Mouse (Mus musculus) lung, embryonic 15.5 days (tissue): Measurements from ENCODE around the gene Bbs1. TPM values are rescaled to one million over a fixed set of nuclear protein-coding genes. Genes with fewer than 3 reads are reported as not detected.
"Not testable (repeated sequence)": the region's sequence is repeated elsewhere in the genome, so short reads cannot be mapped to it uniquely, and the experiment has no call there.

Experiments
- ATAC-seq: fragments of 200-750 bp; cut with Nextera tagmentation; 2 replicates; pipeline ENCODE4 v1.8.0; 2017; ENCODE audit warnings: moderate number of reproducible peaks, borderline replicate concordance; ENCODE audit not compliant: low FRiP score, low TSS enrichment; ENCODE audit errors: extremely low read depth
- H3K27ac ChIP-seq: fragments of 300-500 bp; sonication (generic); 2 replicates; pipeline ENCODE4 v1.5.1; 2015; ENCODE audit warnings: moderate library complexity, mild to moderate bottlenecking, inconsistent platforms
- H3K27me3 ChIP-seq: fragments of 300-500 bp; sonication (generic); 2 replicates; pipeline ENCODE4 v1.6.1; 2015; ENCODE audit warnings: inconsistent platforms
- H3K36me3 ChIP-seq: fragments of 300-500 bp; sonication (generic); 2 replicates; pipeline ENCODE4 v1.6.1; 2015; ENCODE audit warnings: inconsistent platforms
- H3K4me1 ChIP-seq: fragments of 300-500 bp; sonication (generic); 2 replicates; pipeline ENCODE4 v1.6.1; 2015; ENCODE audit warnings: inconsistent platforms
- H3K4me2 ChIP-seq: fragments of 300-500 bp; sonication (generic); 2 replicates; pipeline ENCODE4 v1.6.1; 2015; ENCODE audit warnings: inconsistent platforms, mild to moderate bottlenecking, moderate library complexity
- H3K4me3 ChIP-seq: fragments of 300-500 bp; sonication (generic); 2 replicates; pipeline ENCODE4 v1.5.1; 2015; ENCODE audit warnings: mild to moderate bottlenecking, inconsistent platforms
- H3K9ac ChIP-seq: fragments of 300-500 bp; sonication (generic); 2 replicates; pipeline ENCODE4 v1.6.1; 2015; ENCODE audit warnings: inconsistent platforms
- H3K9me3 ChIP-seq: fragments of 300-500 bp; sonication (generic); 2 replicates; pipeline ENCODE4 v1.6.1; 2016; ENCODE audit warnings: inconsistent platforms
- WGBS: fragments of 180-500 bp; shearing (Covaris S2); methylation state at CpG from one replicate; pipeline ENCODE4 v1.1.7; 2015; 5-methylcytosine and 5-hydroxymethylcytosine counted together
- polyA plus RNA-seq: library from polyadenylated mRNA; unstranded; fragments of >200 nt; fragmentation: Nextera tagmentation; extraction: Ambion mirVana; gene quantifications from 2 replicates; pipeline ENCODE4 v1.2.1, GENCODE M21; 2015

Gene Bbs1
- polyA plus RNA-seq, result 5.7 and 6.3 TPM in 2 replicates

DNA sequence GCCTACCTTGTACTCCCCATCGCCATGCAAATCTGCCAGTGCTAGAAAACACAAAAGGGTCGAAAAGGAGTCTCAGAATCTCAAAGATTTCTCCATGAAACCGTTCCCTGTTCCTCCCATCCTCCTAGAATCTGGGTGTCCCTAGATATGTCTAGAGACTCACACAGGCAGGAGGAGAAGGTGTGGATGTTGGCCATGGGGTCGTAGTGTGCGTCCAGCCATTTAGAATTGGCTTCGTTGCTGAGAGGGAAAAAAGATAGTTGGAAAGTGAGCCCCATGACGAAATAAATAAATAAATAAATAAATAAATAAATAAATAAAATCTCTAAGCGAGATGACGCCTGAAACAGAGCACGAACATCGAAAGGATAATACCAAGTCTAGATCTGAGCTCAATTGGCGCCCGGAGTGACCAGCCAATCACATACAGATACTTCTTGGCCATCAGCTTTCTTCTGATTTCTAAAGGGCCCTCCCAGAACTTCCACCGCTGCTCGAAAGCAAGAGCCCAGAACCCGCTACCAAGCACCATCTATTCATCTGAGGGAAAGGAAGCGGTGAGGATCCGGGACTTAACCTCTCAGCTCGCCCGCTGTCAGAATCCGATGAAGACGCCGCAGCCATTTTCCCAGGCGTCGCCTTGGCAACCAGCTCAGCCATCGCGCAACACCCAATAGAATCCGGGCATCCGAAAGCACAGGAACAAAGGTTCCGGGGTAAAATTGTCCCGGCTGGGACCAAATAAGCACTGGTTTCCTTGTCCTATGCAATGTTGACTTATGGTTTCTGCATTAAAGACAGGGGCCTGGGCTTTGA, at the start of gene Bbs1:
Gene Bbs1, minus strand, starts transcription at position 650 of the 816 bp plus-strand sequence.
- Histone ChIP-seq H3K36me3 (peaks cover 34% of the 10 kb centered on the region), H3K27ac (no peak within 1 kb of the TSS), H3K27me3 (no peaks in the 10 kb centered on the region), H3K4me1 (peaks cover 9% of the 10 kb centered on the region), H3K4me2 (peak within 1 kb of the TSS; percentile 76), H3K4me3 (peak within 1 kb of the TSS; percentile 75), H3K9ac (peak within 1 kb of the TSS; percentile 54), H3K9me3 (no peaks in the 10 kb centered on the region)
- WGBS, result 8% methylated on average over 31 of the region's 31 CpGs
- ATAC-seq, result 0 out of 2 replicates have a peak, but pooled peaks have one; percentile 34

DNA sequence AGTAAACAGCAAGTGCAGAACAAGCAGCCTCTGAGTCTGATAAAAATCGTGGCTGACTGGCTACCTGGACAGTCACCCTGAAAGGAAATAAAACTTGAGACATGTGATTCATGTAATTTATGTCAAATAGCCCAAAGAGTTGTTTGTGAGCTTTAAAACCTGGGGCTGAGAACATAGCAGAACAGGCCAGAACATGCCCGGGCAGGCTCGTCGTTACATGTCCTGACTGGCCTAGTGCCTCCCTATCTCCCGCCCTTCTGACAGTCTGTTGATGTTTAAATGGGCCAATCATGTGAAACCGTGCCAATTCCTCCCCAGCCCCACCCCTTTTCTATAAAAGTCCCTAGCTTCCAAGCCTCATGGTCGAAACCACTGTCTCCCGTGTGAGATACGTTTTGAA, 42.2 kb upstream of the Bbs1 start:
- ATAC-seq, H3K4me2 ChIP-seq, H3K4me1 ChIP-seq, H3K9me3 ChIP-seq, H3K9ac ChIP-seq, H3K4me3 ChIP-seq, H3K27ac ChIP-seq, H3K36me3 ChIP-seq, H3K27me3 ChIP-seq: not testable (repeated sequence)
- 77% methylated on average over 9 of the region's 9 CpGs for WGBS

DNA sequence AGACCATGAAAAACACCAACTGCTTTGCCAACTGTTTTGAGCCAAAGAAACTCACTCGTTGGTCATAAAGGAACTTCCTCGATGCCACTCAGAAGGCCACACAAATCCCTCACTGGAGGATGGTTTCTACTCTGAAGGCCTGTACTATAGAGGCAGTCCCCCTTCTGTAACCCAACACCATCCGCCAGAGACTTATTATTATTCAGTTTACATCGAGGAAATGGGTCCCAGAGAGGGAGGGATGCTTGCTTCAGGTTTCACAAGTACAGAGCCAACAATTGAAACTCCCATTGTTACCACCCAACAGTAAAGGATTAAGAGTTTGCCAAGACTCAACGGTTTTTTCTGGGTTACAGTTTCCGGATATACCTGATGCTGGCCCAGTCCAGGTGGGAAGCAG, 39.1 kb upstream of the Bbs1 start:
- Histone ChIP-seq H3K9me3 (no peaks in the 10 kb centered on the region), H3K4me2 (no peak overlapping the region), H3K36me3 (no peaks in the 10 kb centered on the region), H3K9ac (no peak overlapping the region), H3K27me3 (peaks cover 11% of the 10 kb centered on the region; the same call in 1 of the 2 replicates), H3K4me3 (no peak overlapping the region), H3K4me1 (peaks cover 9% of the 10 kb centered on the region), H3K27ac (no peak overlapping the region)
- ATAC-seq, result no peak
- 45% methylated on average over 6 of the region's 6 CpGs for WGBS

GRCm38 (mm10) chr19:4943253-4943588, 36.8 kb upstream of the Bbs1 start:
- peaks cover 9% of the 10 kb centered on the region for H3K4me1 ChIP-seq
- H3K27ac ChIP-seq, result no peak overlapping the region
- no peaks in the 10 kb centered on the region for H3K36me3 ChIP-seq
- WGBS, result 5% methylated on average over 13 of the region's 13 CpGs
- peak overlapping the region; percentile 78 for H3K4me3 ChIP-seq
- H3K27me3 ChIP-seq, result peaks cover 12% of the 10 kb centered on the region; the same call in 1 of the 2 replicates
- H3K9ac ChIP-seq, result peak overlapping the region; percentile 58; the same call in 1 of the 2 replicates
- peak overlapping the region; percentile 99 for H3K4me2 ChIP-seq
- ATAC-seq, result peak; percentile 28; the same call in 1 of the 2 replicates
- H3K9me3 ChIP-seq, result no peaks in the 10 kb centered on the region

DNA sequence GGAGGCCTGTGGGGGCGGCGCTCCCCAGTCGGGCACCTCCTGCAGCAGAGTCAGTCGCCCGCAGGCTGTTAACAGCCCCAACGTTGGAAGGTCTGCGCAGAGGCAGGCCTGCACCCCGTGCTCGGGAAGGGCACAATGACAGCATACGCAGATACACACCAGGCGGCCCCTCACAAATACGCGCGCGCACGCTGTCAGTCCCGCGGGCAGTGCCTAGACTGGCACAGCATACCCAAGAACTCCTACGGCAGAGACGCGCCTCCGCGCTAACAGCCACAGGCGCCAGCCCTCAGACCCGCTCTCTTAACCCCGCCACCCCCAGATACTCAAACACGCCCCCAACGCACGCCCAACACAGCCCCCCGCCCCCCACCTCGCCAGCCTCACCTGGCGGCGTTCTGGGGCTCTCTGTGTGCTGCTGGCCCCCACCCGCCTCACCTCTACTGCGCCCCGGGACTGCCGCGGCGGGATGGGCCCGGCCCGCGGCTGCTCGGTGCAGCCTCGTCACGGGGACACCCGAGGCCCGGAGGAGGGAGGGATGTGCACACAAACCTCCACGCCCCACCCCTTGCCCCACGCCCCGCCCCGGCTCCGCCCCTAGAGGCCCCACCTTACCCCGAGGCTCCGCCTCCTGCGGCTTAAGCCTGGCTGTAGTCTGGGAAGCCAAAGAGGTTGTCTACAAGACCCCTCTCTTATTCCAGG, 36.3 kb upstream of the Bbs1 start, which contains the start of gene Peli3:
Gene Peli3, minus strand, starts transcription at position 577 of the 702 bp plus-strand sequence.
- Histone ChIP-seq H3K27ac (no peak within 1 kb of the TSS), H3K4me2 (peak within 1 kb of the TSS; percentile 99), H3K9ac (peak within 1 kb of the TSS; percentile 58), H3K4me3 (peak within 1 kb of the TSS; percentile 78), H3K4me1 (peaks cover 9% of the 10 kb centered on the region), H3K36me3 (no peaks in the 10 kb centered on the region), H3K9me3 (no peaks in the 10 kb centered on the region), H3K27me3 (peaks cover 12% of the 10 kb centered on the region; the same call in 1 of the 2 replicates)
- WGBS, result under 1% methylated on average over 55 of the region's 55 CpGs
- peak; percentile 97 for ATAC-seq

DNA sequence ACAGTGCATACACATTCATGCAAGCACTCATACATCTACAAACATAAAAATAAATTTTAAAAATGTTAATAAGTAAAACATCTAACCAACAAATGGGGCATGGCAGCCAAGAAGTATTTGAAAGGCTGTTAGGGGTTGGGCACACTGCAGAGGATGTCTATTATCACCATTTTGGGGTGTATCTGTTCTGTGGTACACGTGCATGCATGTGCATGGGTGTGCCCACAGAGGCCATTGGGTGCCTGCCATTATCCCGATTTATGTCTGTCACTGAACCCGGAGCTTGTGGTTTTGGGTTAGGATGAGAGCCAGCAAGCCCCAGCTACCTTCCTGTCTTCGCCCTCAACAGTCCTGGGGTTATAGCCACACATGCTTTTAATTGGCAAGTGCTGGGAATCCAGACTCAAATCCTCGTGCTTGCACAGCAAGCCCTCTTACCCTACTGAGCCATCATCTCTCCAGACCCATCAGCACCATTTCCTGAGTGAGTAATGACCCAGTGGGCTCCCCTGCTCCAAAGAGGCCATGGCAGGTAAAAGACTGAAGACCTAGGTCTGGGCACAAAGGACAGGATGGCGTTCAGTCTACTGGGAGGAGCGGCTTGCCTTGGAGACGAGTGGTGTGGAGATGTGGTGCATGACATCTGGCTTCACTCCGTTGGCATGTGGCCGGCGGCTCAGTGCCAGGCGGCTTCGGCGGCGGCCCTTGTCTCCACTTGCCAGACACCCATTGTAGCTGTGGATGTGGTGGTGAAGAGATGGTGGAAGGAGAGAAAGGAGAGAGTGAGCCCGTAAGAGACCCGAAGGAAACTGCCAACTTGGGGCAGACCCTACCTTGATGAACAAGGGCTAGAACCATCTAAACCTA, 31.2 kb upstream of the Bbs1 start:
- H3K9me3 ChIP-seq, result no peaks in the 10 kb centered on the region
- peaks cover 5% of the 10 kb centered on the region for H3K4me1 ChIP-seq
- no peak overlapping the region for H3K27ac ChIP-seq
- H3K27me3 ChIP-seq, result peaks cover 11% of the 10 kb centered on the region; the same call in 1 of the 2 replicates
- no peak overlapping the region for H3K4me3 ChIP-seq
- no peak for ATAC-seq
- H3K4me2 ChIP-seq, result no peak overlapping the region
- no peaks in the 10 kb centered on the region for H3K36me3 ChIP-seq
- no peak overlapping the region for H3K9ac ChIP-seq
- WGBS, result 78% methylated on average over 17 of the region's 17 CpGs

GRCm38 (mm10) chr19:4936896-4937295, 30.5 kb upstream of the Bbs1 start:
- Histone ChIP-seq H3K4me3 (no peak overlapping the region), H3K4me2 (no peak overlapping the region), H3K9me3 (no peaks in the 10 kb centered on the region), H3K36me3 (no peaks in the 10 kb centered on the region), H3K4me1 (no peaks in the 10 kb centered on the region), H3K27ac (no peak overlapping the region), H3K27me3 (peaks cover 8% of the 10 kb centered on the region; the same call in 1 of the 2 replicates), H3K9ac (no peak overlapping the region)
- no peak for ATAC-seq
- WGBS, result 67% methylated on average over 2 of the region's 2 CpGs

- Histone ChIP-seq H3K27me3 (no peaks in the 10 kb centered on the region), H3K4me1 (peaks cover 15% of the 10 kb centered on the region), H3K9me3 (no peaks in the 10 kb centered on the region), H3K9ac (peak overlapping the region; percentile 63), H3K4me3 (peak overlapping the region; percentile 76), H3K36me3 (no peaks in the 10 kb centered on the region; the same call in 1 of the 2 replicates), H3K27ac (peak overlapping the region; percentile 74), H3K4me2 (peak overlapping the region; percentile 74)
- 60% methylated on average over 5 of the region's 5 CpGs for WGBS
- ATAC-seq, result 0 out of 2 replicates have a peak, but pooled peaks have one; percentile 1
Measured at GRCm38 (mm10) chr19:4928781-4929180, 22.4 kb upstream of the Bbs1 start.

DNA sequence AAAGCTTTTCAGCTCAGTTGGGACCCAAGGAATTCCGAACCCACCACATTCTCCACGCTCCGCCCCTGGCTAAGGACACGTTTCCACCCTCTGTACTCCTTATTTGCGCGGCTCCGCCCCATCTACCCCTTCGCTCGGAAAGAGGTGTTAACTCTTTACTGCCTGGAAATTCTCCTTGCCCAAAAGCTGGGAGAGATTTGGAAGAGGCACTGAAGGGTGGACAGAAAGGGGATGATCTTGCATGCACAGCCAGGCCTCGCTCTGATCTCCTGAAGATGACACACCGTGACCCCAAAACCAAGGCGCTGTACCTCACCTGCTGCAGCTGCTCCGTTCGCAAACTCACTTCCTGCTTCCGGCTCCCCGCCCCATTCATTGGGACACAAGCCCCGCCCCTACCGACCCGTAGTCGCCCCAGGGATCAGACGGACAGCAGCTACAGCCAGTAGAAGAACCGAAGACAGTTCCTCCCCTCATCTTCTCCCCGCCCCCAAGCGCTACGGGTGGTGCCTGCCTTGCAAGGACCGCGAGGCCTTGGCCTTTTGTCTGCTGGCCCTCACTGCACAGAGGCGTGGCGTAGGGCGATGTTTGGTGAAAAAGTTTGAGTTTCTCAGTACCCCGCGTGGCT, 21.6 kb upstream of the Bbs1 start, which contains the start of gene Dpp3:
Gene Dpp3, minus strand, starts transcription at position 384 of the 628 bp plus-strand sequence.
- peak within 1 kb of the TSS; percentile 76 for H3K4me3 ChIP-seq
- H3K4me1 ChIP-seq, result peaks cover 15% of the 10 kb centered on the region
- H3K27me3 ChIP-seq, result no peaks in the 10 kb centered on the region
- WGBS, result under 1% methylated on average over 32 of the region's 32 CpGs
- peak within 1 kb of the TSS; percentile 63 for H3K9ac ChIP-seq
- peaks cover 7% of the 10 kb centered on the region for H3K36me3 ChIP-seq
- peak within 1 kb of the TSS; percentile 74 for H3K4me2 ChIP-seq
- H3K9me3 ChIP-seq, result no peaks in the 10 kb centered on the region
- H3K27ac ChIP-seq, result peak within 1 kb of the TSS; percentile 74
- ATAC-seq, result peak; percentile 99

GRCm38 (mm10) chr19:4925121-4925860, 18.9 kb upstream of the Bbs1 start:
- ATAC-seq, result no peak
- Histone ChIP-seq H3K36me3 (peaks cover 32% of the 10 kb centered on the region), H3K4me3 (no peak overlapping the region), H3K9me3 (no peaks in the 10 kb centered on the region), H3K27me3 (no peaks in the 10 kb centered on the region), H3K4me1 (peaks cover 15% of the 10 kb centered on the region), H3K9ac (no peak overlapping the region), H3K4me2 (no peak overlapping the region), H3K27ac (no peak overlapping the region)
- WGBS, result 96% methylated on average over 11 of the region's 11 CpGs
